Mouse (Mus musculus): Measurements from ENCODE around the gene BC048562. TPM values are rescaled to one million over a fixed set of nuclear protein-coding genes. Genes with fewer than 3 reads are reported as not detected.
A peak's percentile ranks its signal among the peaks of the same experiment; 100 is the strongest.

BC048562 gene
- total and polyA plus RNA-seq, 3 experiments, result not detected

- TF ChIP-seq UBTF (IDR thresholded peaks at IDR 0.05; ENCODE audit: borderline replicate concordance, insufficient read depth, low read depth, low read length), result 0 out of 2 replicates have a peak, but pooled peaks have one; percentile 17
- TF ChIP-seq MYC (IDR thresholded peaks at IDR 0.05; ENCODE audit: low read depth, low read length), result 0 out of 2 replicates have a peak, but pooled peaks have one; percentile 32
- TF ChIP-seq MAX (IDR thresholded peaks at IDR 0.05; ENCODE audit: low read length), result no peak
- TF ChIP-seq HCFC1 (IDR thresholded peaks at IDR 0.05; ENCODE audit: low read depth, low read length), result peak; percentile 96
- peak; percentile 75 for TF ChIP-seq NELFE (IDR thresholded peaks at IDR 0.05; ENCODE audit: low read depth, low read length)
Observed at GRCm38 (mm10) chr9:108460319-108461178, 24.3 kb downstream of the BC048562 start, which contains the start of gene Ccdc71 (continued).

- DNase-seq (ENCODE audit: low read depth, low spot score), result no peak
- no peak for TF ChIP-seq ELF1 (IDR thresholded peaks at IDR 0.05; ENCODE audit: low read depth, low read length)
- TF ChIP-seq MAFK (IDR thresholded peaks at IDR 0.05; ENCODE audit: borderline replicate concordance, low read depth, low read length), result no peak
- TF ChIP-seq RAD21 (IDR thresholded peaks at IDR 0.05; ENCODE audit: low read depth, low read length), result no peak
- no peak for TF ChIP-seq MEF2A (IDR thresholded peaks at IDR 0.05; ENCODE audit: extremely low read depth, insufficient replicate concordance, low read depth, low read length, poor library complexity, severe bottlenecking)
- no peak for TF ChIP-seq HCFC1 (IDR thresholded peaks at IDR 0.05; ENCODE audit: low read depth, low read length)
- peak within 1 kb of the TSS; percentile 86 for H3K9ac ChIP-seq (ENCODE audit: control insufficient read depth, low read depth, low read length, poor library complexity, severe bottlenecking)
- no peaks in the 10 kb centered on the region for H3K9me3 ChIP-seq (replicated peaks; ENCODE audit: insufficient read depth, low read length)
- H3K4me1 ChIP-seq (ENCODE audit: control insufficient read depth in 1 of 2, insufficient read depth in 2 of 2, low read length in 2 of 2), result peaks cover 13 to 33% of the 10 kb centered on the region in 2 experiments
- H3K36me3 ChIP-seq (ENCODE audit: control insufficient read depth in 1 of 2, insufficient read depth in 2 of 2, low read length in 2 of 2), result peaks cover 0 to 27% of the 10 kb centered on the region in 2 experiments; a peak in 2 of 4 replicates
- H3K27me3 ChIP-seq (ENCODE audit: control insufficient read depth in 1 of 2, insufficient read depth in 2 of 2, low read length in 2 of 2), result no peaks in the 10 kb centered on the region
- peak within 1 kb of the TSS; percentile 80 to 96 for H3K4me3 ChIP-seq (ENCODE audit: control insufficient read depth in 1 of 2, insufficient read depth in 1 of 2, low read depth in 2 of 2, low read length in 2 of 2)
- H3K79me2 ChIP-seq (ENCODE audit: control insufficient read depth, insufficient read depth, low read length, poor library complexity), result peaks cover 16% of the 10 kb centered on the region
- peak within 1 kb of the TSS; percentile 62 for H3K27ac ChIP-seq (ENCODE audit: control insufficient read depth, low read depth, low read length)
Observed at GRCm38 (mm10) chr9:108461181-108461631, 24.9 kb downstream of the BC048562 start, which contains the start of gene Klhdc8b. TSS of gene Klhdc8b (minus strand) at chr9:108461581.

GRCm38 (mm10) chr9:108461675-108462074 is 25.4 kb downstream of the BC048562 start:
- Histone ChIP-seq H3K27me3 (ENCODE audit: control insufficient read depth in 1 of 2, insufficient read depth in 2 of 2, low read length in 2 of 2) (no peaks in the 10 kb centered on the region), H3K9ac (ENCODE audit: control insufficient read depth, low read depth, low read length, poor library complexity, severe bottlenecking) (peak overlapping the region; percentile 86; the same call in 1 of the 2 replicates), H3K27ac (ENCODE audit: control insufficient read depth, low read depth, low read length) (no peak overlapping the region)

More at GRCm38 (mm10) chr9:108461675-108462074, 25.4 kb downstream of the BC048562 start:
- DNase-seq (ENCODE audit: low read depth, low spot score), result no peak
- Histone ChIP-seq H3K4me1 (ENCODE audit: control insufficient read depth in 1 of 2, insufficient read depth in 2 of 2, low read length in 2 of 2) (peaks cover 10 to 28% of the 10 kb centered on the region in 2 experiments), H3K4me3 (ENCODE audit: control insufficient read depth in 1 of 2, insufficient read depth in 1 of 2, low read depth in 2 of 2, low read length in 2 of 2) (peak overlapping the region; percentile 80 to 96; a peak in 3 of 4 replicates), H3K9me3 (replicated peaks; ENCODE audit: insufficient read depth, low read length) (no peaks in the 10 kb centered on the region), H3K36me3 (ENCODE audit: control insufficient read depth in 1 of 2, insufficient read depth in 2 of 2, low read length in 2 of 2) (peaks cover 0 to 22% of the 10 kb centered on the region in 2 experiments; a peak in 2 of 4 replicates), H3K79me2 (ENCODE audit: control insufficient read depth, insufficient read depth, low read length, poor library complexity) (peaks cover 16% of the 10 kb centered on the region)
- TF ChIP-seq TAL1 (IDR thresholded peaks at IDR 0.05; ENCODE audit: low read length) (no peak), KAT2A (conservative IDR thresholded peaks at IDR 0.05; ENCODE audit: low read depth, low read length) (no peak), TBP (IDR thresholded peaks at IDR 0.05; ENCODE audit: low read depth, low read length) (no peak), MEF2A (IDR thresholded peaks at IDR 0.05; ENCODE audit: extremely low read depth, insufficient replicate concordance, low read depth, low read length, poor library complexity, severe bottlenecking) (no peak), POLR2A (IDR thresholded peaks at IDR 0.05; ENCODE audit: control insufficient read depth in 1 of 2, insufficient read depth in 1 of 2, low read depth in 1 of 2, low read length in 2 of 2, poor library complexity in 1 of 2) (no peak), NELFE (IDR thresholded peaks at IDR 0.05; ENCODE audit: low read depth, low read length) (no peak)
